Mouse (Mus musculus) small intestine, adult 2 months (tissue): ENCODE data around the gene Tlx2. TPM values are rescaled to one million over a fixed set of nuclear protein-coding genes. Genes with fewer than 3 reads are reported as not detected.

Experiments used
- H3K27ac ChIP-seq: fragments of 200-500 bp; 2 replicates; pipeline ENCODE4 v1.5.1; 2012; ENCODE audit warnings: low read depth, low read length, control low read depth, inconsistent platforms; ENCODE audit not compliant: insufficient read depth
- H3K27me3 ChIP-seq: fragments of 200-500 bp; 2 replicates; pipeline ENCODE4 v1.6.1; 2012; ENCODE audit warnings: mild to moderate bottlenecking, moderate library complexity, low read length, inconsistent platforms; ENCODE audit not compliant: control insufficient read depth, insufficient read depth
- H3K36me3 ChIP-seq: fragments of 200-500 bp; 2 replicates; pipeline ENCODE4 v1.6.1; 2012; ENCODE audit warnings: mild to moderate bottlenecking, low read length, control low read depth, inconsistent platforms; ENCODE audit not compliant: control insufficient read depth, insufficient read depth
- H3K4me1 ChIP-seq: fragments of 200-500 bp; 2 replicates; pipeline ENCODE4 v1.6.1; 2012; ENCODE audit warnings: low read length, inconsistent platforms, mixed read lengths; ENCODE audit not compliant: control insufficient read depth, insufficient read depth, insufficient read length
- H3K4me3 ChIP-seq: fragments of 200-500 bp; 2 replicates; pipeline ENCODE4 v1.5.1; 2012; ENCODE audit warnings: low read depth, mild to moderate bottlenecking, control low read depth, inconsistent platforms, low read length, moderate library complexity
- CTCF ChIP-seq: fragments of 200-500 bp; IDR thresholded peaks from 2 replicates; pipeline ENCODE4 v1.5.1; 2012; ENCODE audit warnings: low read depth, mild to moderate bottlenecking, control low read depth, inconsistent platforms, low read length, moderate library complexity, mixed read lengths; ENCODE audit not compliant: insufficient replicate concordance, insufficient read length; ENCODE audit errors: extremely low read depth
- POLR2A ChIP-seq: fragments of 200-500 bp; IDR thresholded peaks from 2 replicates; pipeline ENCODE4 v1.6.1; 2012; ENCODE audit warnings: low read depth, mild to moderate bottlenecking, control low read depth, inconsistent platforms, low read length, moderate library complexity
- WGBS: fragments of 180-500 bp; shearing (Covaris S2); methylation state at CpG from one replicate; pipeline ENCODE4 v1.1.7; 2018; 5-methylcytosine and 5-hydroxymethylcytosine counted together
- polyA plus RNA-seq: library from polyadenylated mRNA; depleted of rRNA; stranded (reverse); fragments of >200 nt; gene quantifications from 2 replicates; pipeline ENCODE4 v1.2.3, GENCODE M21; 2012

Tlx2 gene
- polyA plus RNA-seq, 1 experiment = 4.9 TPM

DNA sequence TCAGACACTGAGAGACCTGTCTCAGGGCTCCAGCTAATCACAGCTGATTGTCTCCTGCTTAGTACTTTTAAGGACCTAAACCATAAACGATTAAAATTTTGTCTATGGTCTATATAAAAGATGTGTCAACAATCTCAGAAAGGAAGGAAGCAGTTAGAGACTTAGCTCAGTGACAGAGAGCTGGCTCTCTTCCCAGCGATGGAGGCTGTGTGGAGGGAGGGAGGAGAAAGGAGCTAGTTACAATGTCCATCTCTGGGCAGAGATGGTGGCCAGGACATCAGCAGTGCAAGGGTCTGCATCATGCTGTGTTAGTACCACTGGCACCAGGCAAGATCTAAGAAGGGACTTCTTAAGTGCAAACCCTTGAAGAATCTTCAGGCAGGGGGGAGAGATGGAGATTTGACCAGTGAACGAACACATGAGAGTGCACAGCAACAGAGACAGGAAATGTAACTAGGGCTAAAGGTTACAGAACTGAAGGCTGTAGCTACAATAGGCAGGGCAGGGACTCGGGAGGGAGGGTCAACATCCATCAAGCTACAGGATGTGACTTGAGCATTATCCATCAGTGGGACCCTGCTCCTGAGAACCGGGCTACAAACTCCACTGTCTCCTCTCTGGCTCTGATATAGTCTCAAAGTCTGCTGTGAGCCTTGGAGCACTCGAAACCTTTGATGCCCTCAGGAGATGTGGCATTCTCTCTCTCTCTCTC, 22.5 kb upstream of the Tlx2 start:
- 18% methylated on average over 6 of the region's 6 CpGs for WGBS
- Histone ChIP-seq H3K4me3 (no peak overlapping the region), H3K27ac (no peak overlapping the region), H3K36me3 (no peaks in the 10 kb centered on the region), H3K4me1 (peaks cover 6% of the 10 kb centered on the region), H3K27me3 (peaks cover 17% of the 10 kb centered on the region)
- TF ChIP-seq POLR2A = no peak
- TF ChIP-seq CTCF = no peak

DNA sequence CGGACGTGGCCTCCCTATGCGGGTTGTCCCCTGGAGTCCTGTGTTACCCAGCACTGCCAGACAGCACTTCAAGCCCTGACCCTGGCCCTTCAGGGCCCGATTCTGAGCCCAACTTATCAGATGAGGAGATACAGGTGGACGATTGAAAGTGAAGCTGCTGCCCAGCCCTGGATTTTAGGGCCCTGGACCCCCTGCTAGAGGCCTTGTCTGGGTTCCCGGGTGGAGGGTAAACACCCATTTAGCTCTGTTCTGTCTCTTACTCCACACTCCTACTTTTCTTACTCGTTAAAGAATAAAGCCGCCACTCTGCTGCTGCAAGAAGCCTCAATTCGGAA, 17.8 kb upstream of the Tlx2 start:
- TF ChIP-seq CTCF (no peak), POLR2A (no peak)
- WGBS = 35% methylated on average over 9 of the region's 9 CpGs
- Histone ChIP-seq H3K27ac (no peak overlapping the region), H3K27me3 (peaks cover 43% of the 10 kb centered on the region), H3K36me3 (no peaks in the 10 kb centered on the region), H3K4me3 (peak overlapping the region; percentile 44), H3K4me1 (peaks cover 17% of the 10 kb centered on the region)

DNA sequence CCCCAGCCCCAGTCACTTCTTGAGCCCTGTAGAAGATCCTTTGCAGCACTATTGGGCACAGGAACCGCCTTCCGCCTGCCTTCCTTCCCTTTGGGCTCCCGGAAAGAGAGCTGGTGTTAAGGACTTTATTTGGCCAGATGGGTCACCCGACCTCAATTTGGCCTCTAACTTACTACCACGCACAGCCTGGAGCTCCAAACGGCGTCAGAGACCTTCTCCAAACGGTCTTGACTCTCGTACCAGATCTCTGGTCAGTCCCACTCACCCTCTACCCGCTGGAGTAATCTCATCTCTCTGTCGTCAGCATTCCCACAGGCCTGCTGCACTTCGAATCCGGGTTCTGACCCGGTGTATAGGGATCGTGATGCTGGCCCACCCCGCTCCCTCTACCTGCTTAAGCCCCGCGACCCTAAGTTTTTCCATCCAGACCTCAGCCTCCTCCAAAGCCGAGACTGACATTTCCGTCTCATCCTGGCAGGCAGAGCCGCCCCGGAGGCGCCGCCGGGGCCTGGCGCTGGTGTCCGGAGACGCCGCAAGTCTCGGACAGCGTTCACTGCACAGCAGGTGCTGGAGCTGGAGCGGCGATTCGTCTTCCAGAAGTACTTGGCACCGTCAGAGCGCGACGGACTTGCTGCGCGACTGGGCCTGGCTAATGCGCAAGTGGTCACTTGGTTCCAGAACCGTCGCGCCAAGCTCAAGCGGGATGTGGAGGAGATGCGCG, 17.3 kb upstream of the Tlx2 start:
- no peaks in the 10 kb centered on the region for H3K36me3 ChIP-seq

GRCm38 (mm10) chr6:83086121-83087035, 16.3 kb upstream of the Tlx2 start, which contains the start of gene Lbx2:
Lbx2 (plus strand) TSS chr6:83086367.
- Histone ChIP-seq H3K4me1 (peaks cover 14% of the 10 kb centered on the region), H3K27ac (peak within 1 kb of the TSS; percentile 38; the same call in 1 of the 2 replicates), H3K4me3 (peak within 1 kb of the TSS; percentile 44), H3K36me3 (0 out of 2 replicates have a peak, but pooled peaks cover 3% of the 10 kb centered on the region), H3K27me3 (peaks cover 43% of the 10 kb centered on the region)
- 6% methylated on average over 42 of the region's 42 CpGs for WGBS
- TF ChIP-seq POLR2A (no peak), CTCF (no peak)

More for the DNA sequence above, 17.3 kb upstream of the Tlx2 start:
- H3K27ac ChIP-seq = peak overlapping the region; percentile 38; the same call in 1 of the 2 replicates
- peak overlapping the region; percentile 44 for H3K4me3 ChIP-seq
- peaks cover 43% of the 10 kb centered on the region for H3K27me3 ChIP-seq
- TF ChIP-seq CTCF = no peak
- TF ChIP-seq POLR2A = no peak
- peaks cover 14% of the 10 kb centered on the region for H3K4me1 ChIP-seq
- WGBS = 10% methylated on average over 47 of the region's 47 CpGs

DNA sequence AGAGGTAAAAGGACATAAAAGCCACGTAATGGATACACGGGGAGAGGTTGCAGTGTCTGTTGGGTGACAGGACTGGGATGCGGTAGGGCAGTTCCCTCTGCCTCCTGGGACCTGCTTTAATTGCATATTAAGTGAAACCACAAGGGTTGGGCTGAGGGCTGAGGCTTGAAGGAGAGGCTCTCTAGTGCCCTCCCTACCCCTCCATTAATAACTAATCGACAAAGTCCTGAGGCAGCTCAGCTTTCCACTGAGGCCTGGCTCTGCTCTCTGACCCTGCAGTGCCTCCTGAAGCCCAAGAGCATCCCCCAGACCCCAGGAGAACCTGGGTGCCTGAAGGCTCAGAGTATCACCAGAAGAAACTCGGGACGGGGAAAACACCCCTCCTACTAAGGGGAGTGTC, 14.4 kb upstream of the Tlx2 start:
- 26% methylated on average over 6 of the region's 6 CpGs for WGBS
- peaks cover 40% of the 10 kb centered on the region for H3K27me3 ChIP-seq
- no peak for TF ChIP-seq POLR2A
- no peak for TF ChIP-seq CTCF
- H3K27ac ChIP-seq = no peak overlapping the region
- H3K4me1 ChIP-seq = peaks cover 14% of the 10 kb centered on the region
- H3K4me3 ChIP-seq = no peak overlapping the region
- peaks cover 11% of the 10 kb centered on the region; the same call in 1 of the 2 replicates for H3K36me3 ChIP-seq

GRCm38 (mm10) chr6:83083497-83083896, 13.4 kb upstream of the Tlx2 start:
- H3K4me3 ChIP-seq = no peak overlapping the region
- H3K4me1 ChIP-seq = peaks cover 14% of the 10 kb centered on the region
- H3K27me3 ChIP-seq = peaks cover 34% of the 10 kb centered on the region
- no peak overlapping the region for H3K27ac ChIP-seq
- TF ChIP-seq CTCF = no peak
- no peak for TF ChIP-seq POLR2A
- peaks cover 11% of the 10 kb centered on the region; the same call in 1 of the 2 replicates for H3K36me3 ChIP-seq
- 55% methylated on average over 5 of the region's 5 CpGs for WGBS
